Mouse (Mus musculus) CH12F3 (cell line): ENCODE measurements around the gene Acsbg1.
"Not testable (repeated sequence)": the region's sequence is repeated elsewhere in the genome, so short reads cannot be mapped to it uniquely, and the experiment has no call there.

Experiments used
- in situ Hi-C: fragments of 300-500 bp; cut with MboI; formaldehyde crosslinking; loops from 2 replicates; pipeline ENCODE4 v1.14.3; 2020; ENCODE audit warnings: low sequenced_read_pairs

Acsbg1 gene

GRCm38 (mm10) chr9:54614182-54614850 lies 47.4 kb downstream of the Acsbg1 start:
- in situ Hi-C loops, result no loop called here

DNA sequence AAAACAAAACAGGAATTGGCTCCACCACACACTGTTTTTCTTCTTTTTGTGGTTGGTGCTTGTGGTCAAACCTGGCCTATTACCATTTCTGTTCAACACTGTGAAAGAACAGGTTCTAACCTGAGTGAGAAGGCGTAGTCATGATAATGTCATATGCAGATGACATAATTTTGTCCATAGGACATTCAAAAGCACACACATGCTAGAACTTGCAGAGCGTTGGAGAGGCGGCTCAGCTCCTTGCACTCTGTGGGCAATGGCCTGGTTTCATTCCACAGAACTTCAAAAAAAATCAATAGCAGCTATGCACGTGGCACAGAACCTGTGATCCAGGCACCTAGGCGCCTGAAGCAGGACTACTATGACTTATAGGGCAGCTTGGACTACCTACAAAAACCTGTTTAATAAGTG lies 48.9 kb downstream of the Acsbg1 start:
- in situ Hi-C loops, result no loop called here

DNA sequence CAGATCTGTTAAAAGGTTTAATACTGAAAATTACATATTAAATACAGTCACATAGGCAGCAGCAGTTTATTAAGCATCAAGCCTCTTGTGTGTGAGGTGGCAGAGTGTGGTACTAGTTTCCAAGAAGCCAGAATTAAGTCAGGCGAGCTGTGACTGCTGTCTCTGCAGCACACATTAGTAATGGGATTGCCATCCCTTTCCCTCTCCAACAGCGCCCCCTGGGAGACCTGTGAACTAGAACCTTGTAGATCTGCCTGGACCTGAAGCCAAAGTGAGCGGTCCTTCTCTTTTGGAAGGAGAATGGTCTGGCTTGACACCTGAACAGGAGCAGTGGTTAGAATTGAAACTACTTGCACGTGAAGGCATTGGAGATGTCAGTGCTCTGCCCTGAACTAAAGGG lies 56.8 kb downstream of the Acsbg1 start:
- in situ Hi-C loops, result no loop called here

DNA sequence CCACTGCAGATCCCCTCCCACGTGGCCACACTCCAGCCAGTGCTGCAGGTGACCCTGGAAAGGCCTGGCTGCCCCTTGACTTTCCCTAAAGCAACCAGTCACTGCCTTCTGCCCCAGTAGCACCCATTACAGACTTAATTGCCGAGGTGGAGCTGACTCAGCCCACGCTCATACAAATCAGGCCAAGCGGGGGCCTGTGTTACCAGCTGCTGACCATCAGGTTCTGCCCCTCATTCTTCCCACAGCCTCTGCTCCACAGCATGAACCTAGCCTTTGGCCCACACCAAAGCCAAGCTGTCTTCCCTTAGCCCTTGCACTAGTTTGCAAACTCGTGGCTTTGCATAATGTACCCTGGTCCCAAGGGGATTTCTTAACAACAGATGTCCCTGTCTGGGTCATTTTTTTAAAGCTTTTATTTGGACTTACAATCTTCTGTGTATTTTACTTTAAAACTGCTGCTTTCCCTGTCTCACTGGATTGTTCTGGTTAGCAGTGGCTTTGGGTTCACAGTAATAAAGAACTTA lies 57.5 kb downstream of the Acsbg1 start:
- in situ Hi-C loops, result no loop called here

DNA sequence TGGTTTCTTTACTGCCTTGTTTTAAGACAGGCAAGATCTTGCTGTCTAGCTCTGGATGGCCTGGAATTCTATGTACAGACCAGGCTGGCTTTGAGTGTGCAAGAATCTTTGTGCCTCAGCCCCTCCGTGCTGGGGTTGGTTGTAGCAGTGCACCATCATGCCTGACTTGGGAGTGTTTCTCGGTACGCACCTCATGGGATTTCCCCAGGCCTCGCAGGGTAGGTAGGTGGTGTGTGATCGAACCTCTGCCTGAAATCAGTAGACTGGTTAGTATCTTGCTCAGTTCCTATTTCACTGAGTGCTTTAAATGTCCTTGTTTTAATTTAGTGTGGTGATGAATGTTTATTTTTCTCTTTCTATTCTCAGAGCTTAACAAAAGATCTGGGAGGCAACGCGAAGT lies 58.8 kb downstream of the Acsbg1 start:
- in situ Hi-C loops, result no loop called here

DNA sequence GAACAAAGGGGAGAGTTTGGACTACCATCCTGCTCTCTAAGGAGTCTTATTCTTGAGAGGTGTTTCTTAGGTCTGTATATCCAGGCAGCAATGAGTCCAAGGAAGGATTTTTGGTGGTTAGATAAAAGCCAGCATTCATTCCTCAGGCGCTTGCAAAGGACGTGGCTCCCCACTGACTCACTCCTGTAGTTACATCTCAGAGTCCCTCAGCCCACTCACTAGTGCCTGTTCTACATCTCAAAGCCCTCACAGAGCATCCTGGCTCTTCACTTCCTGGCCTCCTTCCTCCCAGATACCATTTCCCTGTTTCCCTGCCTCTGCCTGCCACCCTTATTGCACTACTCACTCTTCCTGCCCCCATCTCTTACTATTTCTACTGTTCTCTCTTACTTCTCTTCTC lies 59.3 kb downstream of the Acsbg1 start:
- in situ Hi-C loops, result no loop called here

DNA sequence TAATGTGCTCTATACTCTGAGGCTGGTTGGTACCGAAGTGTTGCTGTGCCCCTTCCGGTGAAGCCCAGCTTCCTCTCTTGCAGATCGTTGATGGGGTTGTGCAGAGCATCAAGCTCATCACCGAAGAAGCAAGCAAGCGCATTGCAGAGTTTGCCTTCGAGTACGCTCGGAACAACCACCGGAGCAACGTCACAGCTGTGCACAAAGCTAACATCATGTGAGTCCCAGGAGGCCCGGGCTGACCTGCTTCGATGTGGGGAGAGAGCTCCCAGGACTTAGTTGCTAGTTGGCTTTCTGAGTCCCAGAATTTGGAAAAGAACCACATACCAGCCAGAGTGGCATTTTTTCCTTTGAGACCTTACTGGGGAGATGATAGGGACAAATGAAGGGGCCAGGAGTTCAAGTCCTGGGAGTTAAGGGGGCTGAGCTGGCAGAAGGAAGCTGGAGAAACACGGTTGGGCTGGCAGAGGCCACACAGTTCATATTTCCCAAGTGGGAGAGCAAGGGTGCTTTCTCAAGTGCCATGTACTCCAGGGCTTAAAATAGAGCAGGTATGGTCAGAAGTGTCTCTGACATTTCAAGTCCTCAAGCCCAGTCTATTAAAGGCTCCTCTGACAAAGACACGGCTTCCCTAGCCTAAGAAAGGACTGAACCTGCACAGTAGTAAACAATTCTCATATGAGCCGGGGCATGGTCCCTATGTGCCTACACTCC lies 64.8 kb downstream of the Acsbg1 start:
- in situ Hi-C loops, result no loop called here

- in situ Hi-C loops, result not testable (repeated sequence)
Measured at GRCm38 (mm10) chr9:54593652-54594051, 68.0 kb downstream of the Acsbg1 start.

DNA sequence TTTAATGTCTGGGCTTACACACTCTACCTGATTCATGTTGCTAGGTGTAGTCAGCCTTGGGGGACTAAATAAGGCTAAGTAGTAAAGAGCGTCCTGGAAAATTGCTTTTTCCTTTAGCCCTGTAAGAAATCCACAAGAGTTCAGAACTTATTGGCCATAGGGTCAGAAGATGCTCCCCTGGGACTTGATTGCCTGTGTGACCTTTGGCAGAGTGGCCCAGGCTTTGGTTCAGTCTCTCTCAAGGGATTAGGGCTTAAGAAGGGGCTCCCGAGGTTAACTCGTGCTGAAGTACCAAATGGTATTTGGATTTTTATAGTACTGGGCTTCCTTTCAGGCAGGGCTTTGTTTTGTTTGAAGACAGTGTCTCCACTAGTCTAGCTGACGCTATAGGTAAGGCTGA lies 73.8 kb downstream of the Acsbg1 start:
- in situ Hi-C loops, result no loop called here

GRCm38 (mm10) chr9:54586199-54587061 lies 75.2 kb downstream of the Acsbg1 start, which contains the start of gene Idh3a:
Idh3a (plus strand) TSS chr9:54586334.
- in situ Hi-C loops, result no loop called here

DNA sequence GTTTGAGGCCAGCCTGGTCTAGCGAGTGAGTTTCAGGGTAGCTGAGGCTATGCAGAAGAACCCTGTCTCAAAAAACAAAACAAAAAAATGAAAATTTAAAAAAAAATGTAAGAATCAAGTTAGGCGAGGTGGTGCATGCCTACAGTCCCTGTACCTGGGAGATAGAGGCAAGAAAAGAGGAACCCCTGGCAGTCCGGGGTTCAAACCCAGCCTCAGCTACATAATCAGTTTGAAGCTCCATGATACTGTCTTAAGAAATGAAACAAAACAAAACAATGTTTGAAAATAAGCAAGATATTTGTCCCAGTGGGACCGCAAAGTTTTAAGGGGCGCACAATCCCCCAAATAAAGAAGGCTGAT lies 75.9 kb downstream of the Acsbg1 start:
- in situ Hi-C loops, result no loop called here

DNA sequence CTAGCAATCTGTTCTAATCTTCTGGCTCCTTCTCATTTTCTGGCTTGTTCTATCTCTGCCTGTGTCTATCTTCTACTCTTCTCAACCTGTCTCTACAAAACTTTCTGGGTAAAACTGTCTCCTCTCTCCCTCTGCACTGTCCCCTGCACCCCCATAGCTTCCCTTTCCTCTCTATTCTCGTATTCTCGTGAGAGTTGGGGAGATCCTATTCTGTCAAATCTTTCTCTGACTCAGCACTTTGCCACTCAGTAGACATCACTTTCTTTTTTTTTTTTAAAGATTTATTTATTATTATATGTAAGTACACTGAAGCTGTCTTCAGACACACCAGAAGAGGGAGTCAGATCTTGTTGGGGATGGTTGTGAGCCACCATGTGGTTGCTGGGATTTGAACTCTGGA lies 77.5 kb downstream of the Acsbg1 start:
- in situ Hi-C loops, result not testable (repeated sequence)

DNA sequence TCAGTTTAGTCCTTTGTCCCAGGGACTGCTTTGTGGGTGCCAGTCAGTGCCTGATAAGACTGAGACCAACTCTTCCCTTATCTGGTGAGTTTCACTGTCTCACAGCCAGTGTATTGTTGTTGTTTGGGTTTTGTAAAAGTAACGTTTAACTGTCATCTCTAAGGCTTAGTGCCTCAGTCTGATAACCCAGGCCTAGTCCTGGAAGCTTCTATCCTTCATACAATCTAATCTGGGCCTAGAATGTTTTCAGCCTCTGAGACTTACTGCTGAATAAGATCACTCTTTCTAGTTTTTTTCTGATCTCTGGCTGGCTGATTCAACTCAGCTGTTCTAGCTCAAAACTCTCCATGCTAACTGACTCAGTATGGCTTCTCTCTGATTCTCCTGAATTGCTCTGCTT lies 78.0 kb downstream of the Acsbg1 start:
- in situ Hi-C loops, result no loop called here

DNA sequence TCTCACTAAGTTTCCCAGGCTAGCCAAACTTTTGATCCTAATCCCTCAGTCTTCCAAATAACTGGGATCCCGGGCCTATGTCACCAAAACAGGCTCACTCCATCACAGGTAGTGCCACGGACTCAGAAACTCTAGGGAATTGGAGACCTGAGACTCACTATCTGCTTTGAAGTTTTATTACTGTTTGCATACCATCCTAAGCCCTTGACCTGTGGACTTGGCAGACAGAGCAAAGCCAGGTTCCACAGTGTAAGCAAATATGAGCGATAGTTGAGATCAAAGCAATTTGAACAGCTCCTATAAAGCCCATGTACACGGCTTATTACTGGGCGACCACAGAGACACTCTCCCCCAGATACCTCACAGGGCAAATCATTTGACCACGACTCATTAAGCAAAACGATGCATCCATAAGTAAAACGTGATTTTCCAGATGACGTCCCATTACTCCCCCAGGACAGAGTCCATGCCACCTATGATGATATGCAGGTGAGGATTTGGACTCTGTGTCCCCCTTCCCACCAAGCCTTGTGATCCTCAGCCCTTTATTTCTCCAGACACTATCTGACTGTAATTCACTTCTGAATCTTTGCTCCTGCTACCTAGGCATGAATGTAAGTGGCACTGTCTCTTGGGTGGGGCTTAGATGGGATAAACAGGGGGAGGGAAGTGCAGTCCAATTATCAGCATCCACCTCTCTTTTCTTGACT lies 90.4 kb downstream of the Acsbg1 start:
- in situ Hi-C loops, result no loop called here

DNA sequence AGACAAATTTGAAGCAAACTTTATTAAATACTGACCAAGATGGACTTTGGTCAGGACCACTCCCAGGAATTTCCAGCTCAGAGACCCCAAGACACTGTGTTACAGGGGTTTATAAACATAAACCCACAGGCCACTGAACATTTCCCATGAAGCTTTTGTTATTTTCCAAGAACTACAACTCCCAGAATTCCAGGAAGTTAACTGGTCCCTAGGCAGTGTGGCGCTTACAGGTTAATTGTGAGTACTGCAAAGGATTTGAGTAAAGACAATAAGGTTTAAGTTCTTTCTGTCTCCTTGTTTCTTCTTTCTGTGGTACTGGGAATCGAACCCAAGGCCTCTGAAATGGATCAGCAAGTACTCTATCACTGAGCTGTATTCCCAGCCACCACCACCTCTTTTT lies 92.9 kb downstream of the Acsbg1 start:
- in situ Hi-C loops, result no loop called here

- in situ Hi-C loops, result no loop called here
Measured at GRCm38 (mm10) chr9:54566958-54567357, 94.7 kb downstream of the Acsbg1 start.

DNA sequence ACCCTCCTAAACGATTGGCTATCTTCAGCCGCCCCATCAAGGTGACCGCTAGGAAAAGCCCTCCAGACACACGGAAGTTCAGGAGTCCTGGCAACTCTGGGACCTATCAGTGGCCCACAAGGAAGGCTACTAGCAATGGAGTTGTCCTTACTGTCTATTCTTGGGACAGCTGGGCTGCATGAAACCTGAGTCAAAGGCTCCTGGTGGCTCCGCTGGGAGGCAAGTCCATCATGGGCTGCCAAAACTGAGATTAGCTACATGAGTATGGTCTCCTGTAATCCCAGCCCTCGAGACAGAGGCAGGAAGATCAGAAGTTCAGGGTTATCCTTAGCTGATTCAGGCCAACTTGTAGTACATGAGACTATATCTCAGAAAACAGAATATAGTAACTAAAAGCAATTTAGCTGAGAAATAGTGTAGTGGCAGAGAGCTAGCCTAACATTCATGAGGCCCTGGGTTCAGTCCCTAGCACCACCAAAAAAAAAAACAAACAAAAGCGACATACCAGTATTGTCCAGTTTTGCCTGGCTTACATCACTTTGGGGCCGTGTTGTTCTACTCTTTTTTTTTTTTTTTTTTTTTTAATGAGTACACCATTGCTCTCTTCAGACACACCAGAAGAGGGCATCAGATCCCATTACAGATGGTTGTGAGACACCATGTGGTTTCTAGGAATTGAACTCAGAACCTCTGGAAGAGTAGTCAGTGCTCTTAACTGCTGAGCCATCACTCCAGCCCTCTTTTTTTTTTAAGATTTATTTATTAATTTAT lies 100.7 kb downstream of the Acsbg1 start:
- in situ Hi-C loops, result no loop called here

DNA sequence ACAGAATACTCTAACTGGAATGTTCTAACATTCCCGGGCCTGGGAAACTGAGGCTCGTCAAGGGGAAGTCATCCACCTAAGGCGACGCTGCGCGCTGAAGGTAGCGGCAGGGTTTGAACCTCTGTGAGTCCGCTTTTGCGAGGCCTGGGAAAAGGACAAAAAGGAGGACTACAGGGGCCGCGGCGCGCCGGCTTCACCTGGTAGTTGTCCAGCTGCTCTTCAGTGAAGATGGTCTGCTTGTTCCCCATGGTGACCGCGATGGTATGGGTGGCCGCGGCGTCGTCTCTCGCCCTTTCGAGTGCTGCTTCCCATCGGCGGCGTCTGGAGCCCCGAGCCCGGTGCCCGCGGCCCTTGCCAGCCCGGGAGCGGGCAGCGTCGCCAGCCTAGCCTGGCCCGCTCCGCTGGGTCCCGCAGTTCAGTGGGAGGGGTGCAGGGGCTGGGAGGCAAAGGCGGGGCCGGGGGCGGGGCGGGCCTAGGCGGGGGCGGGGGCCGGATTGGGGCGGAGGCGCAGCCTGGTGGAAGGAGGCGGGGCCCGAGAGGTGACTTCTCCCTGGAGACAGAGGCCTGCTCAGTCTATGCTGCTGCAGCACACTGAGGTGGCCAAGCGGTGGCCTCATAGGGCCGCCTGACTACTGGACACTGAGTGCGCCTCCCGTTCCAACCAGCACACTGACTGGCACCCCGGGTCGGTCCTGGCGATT lies 101.7 kb downstream of the Acsbg1 start, which contains the start of gene Cib2:
Gene Cib2 (minus strand): TSS at position 448 of the 701 bp plus-strand sequence.
- in situ Hi-C loops, result no loop called here

DNA sequence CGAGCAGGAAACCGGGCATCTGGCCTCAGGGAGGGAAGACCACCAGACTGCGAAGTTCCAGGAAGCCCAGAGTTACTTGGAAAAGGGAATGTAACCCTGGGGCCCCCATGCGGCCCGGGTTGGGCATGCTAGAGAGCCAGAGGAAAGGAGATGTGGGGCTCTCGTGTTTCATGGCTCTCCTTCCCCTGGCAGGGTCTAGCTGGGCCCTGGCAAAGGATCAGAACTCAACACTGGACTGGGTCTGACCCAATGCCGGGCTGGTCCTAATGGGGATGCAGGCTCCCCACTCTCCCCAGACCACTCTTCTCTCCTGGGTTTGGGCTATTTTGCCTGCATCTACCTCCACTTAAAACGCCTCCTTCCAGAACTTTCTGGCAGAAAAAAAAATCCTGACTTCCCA lies 102.9 kb downstream of the Acsbg1 start:
- in situ Hi-C loops, result no loop called here
